Mouse (Mus musculus) embryonic fibroblast, embryonic 13.5 days (primary cell): ENCODE measurements around the gene Rtn1. TPM values are rescaled to one million over a fixed set of nuclear protein-coding genes. Genes with fewer than 3 reads are reported as not detected.

Experiments
- H3K27ac ChIP-seq: 2 replicates; pipeline ENCODE4 v1.5.1; 2012; ENCODE audit warnings: low read length, control low read depth, inconsistent platforms; ENCODE audit not compliant: insufficient read depth
- H3K4me1 ChIP-seq: 2 replicates; pipeline ENCODE4 v1.6.1; 2011; ENCODE audit warnings: low read length; ENCODE audit not compliant: control insufficient read depth, insufficient read depth
- H3K4me3 ChIP-seq: 2 replicates; pipeline ENCODE4 v1.5.1; 2011; ENCODE audit warnings: mild to moderate bottlenecking, control low read depth, low read length; ENCODE audit not compliant: insufficient read depth
- CTCF ChIP-seq: IDR thresholded peaks from 2 replicates; pipeline ENCODE4 v1.5.1; 2011; ENCODE audit warnings: mild to moderate bottlenecking, control low read depth, low read length, moderate library complexity, borderline replicate concordance; ENCODE audit not compliant: insufficient read depth
- POLR2A ChIP-seq: IDR thresholded peaks from 2 replicates; pipeline ENCODE4 v1.6.1; 2011; ENCODE audit warnings: low read depth, mild to moderate bottlenecking, control low read depth, low read length, moderate library complexity
- polyA plus RNA-seq: library from polyadenylated mRNA; stranded (reverse); fragments of >200 nt; gene quantifications from 2 replicates; pipeline ENCODE4 v1.2.4, GENCODE M21; 2011; ENCODE audit warnings: low read depth; ENCODE audit not compliant: missing spikeins, insufficient read length

Gene Rtn1
- polyA plus RNA-seq, 1 experiment, result 0.90 TPM

- no peak overlapping the region for H3K27ac ChIP-seq
- no peaks in the 10 kb centered on the region for H3K4me1 ChIP-seq
- no peak overlapping the region for H3K4me3 ChIP-seq
- TF ChIP-seq POLR2A (no peak), CTCF (no peak)
These were observed 47.8 kb downstream of the Rtn1 start for GRCm38 (mm10) chr12:72360926-72361615.

- H3K27ac ChIP-seq, result no peak overlapping the region
- H3K4me1 ChIP-seq, result no peaks in the 10 kb centered on the region
- no peak for TF ChIP-seq POLR2A
- TF ChIP-seq CTCF, result no peak
- no peak overlapping the region for H3K4me3 ChIP-seq
These were observed 49.0 kb downstream of the Rtn1 start for GRCm38 (mm10) chr12:72359903-72360302.

GRCm38 (mm10) chr12:72357667-72358420 is 51.0 kb downstream of the Rtn1 start:
- H3K4me3 ChIP-seq, result no peak overlapping the region
- no peaks in the 10 kb centered on the region for H3K4me1 ChIP-seq
- no peak for TF ChIP-seq POLR2A
- TF ChIP-seq CTCF, result no peak
- no peak overlapping the region for H3K27ac ChIP-seq

GRCm38 (mm10) chr12:72354241-72354640 is 54.6 kb downstream of the Rtn1 start:
- TF ChIP-seq POLR2A (no peak), CTCF (no peak)
- H3K27ac ChIP-seq, result no peak overlapping the region
- H3K4me1 ChIP-seq, result no peaks in the 10 kb centered on the region
- no peak overlapping the region for H3K4me3 ChIP-seq

GRCm38 (mm10) chr12:72353506-72353905 is 55.3 kb downstream of the Rtn1 start:
- H3K27ac ChIP-seq, result no peak overlapping the region
- TF ChIP-seq POLR2A (no peak), CTCF (no peak)
- H3K4me3 ChIP-seq, result no peak overlapping the region
- H3K4me1 ChIP-seq, result no peaks in the 10 kb centered on the region

- Histone ChIP-seq H3K4me3 (no peak overlapping the region), H3K27ac (no peak overlapping the region), H3K4me1 (no peaks in the 10 kb centered on the region)
- TF ChIP-seq POLR2A, result no peak
- no peak for TF ChIP-seq CTCF
These were observed 60.3 kb downstream of the Rtn1 start for GRCm38 (mm10) chr12:72348508-72348907.

GRCm38 (mm10) chr12:72347184-72347583 is 61.7 kb downstream of the Rtn1 start:
- Histone ChIP-seq H3K27ac (no peak overlapping the region), H3K4me3 (no peak overlapping the region), H3K4me1 (no peaks in the 10 kb centered on the region)

GRCm38 (mm10) chr12:72343639-72344038 is 65.2 kb downstream of the Rtn1 start:
- Histone ChIP-seq H3K4me3 (no peak overlapping the region), H3K4me1 (no peaks in the 10 kb centered on the region), H3K27ac (no peak overlapping the region)
- TF ChIP-seq POLR2A (no peak), CTCF (no peak)

More at GRCm38 (mm10) chr12:72347184-72347583, 61.7 kb downstream of the Rtn1 start:
- TF ChIP-seq CTCF, result no peak
- no peak for TF ChIP-seq POLR2A

- no peak for TF ChIP-seq CTCF
- no peak for TF ChIP-seq POLR2A
- H3K4me1 ChIP-seq, result no peaks in the 10 kb centered on the region
- H3K4me3 ChIP-seq, result no peak overlapping the region
- no peak overlapping the region for H3K27ac ChIP-seq
These were observed 72.8 kb downstream of the Rtn1 start for GRCm38 (mm10) chr12:72336009-72336408.

GRCm38 (mm10) chr12:72332488-72333013 is 76.3 kb downstream of the Rtn1 start:
- Histone ChIP-seq H3K4me1 (no peaks in the 10 kb centered on the region), H3K4me3 (no peak overlapping the region), H3K27ac (no peak overlapping the region)
- TF ChIP-seq POLR2A (no peak), CTCF (no peak)
